Mouse (Mus musculus) embryo, embryonic 9.5 days (tissue): Measurements from ENCODE around the gene Pld1.

Source experiments
- DNase-seq: peaks from one replicate; pipeline ENCODE4 v3.0.0-alpha.2; 2017; ENCODE audit errors: extremely low spot score

The Pld1 gene

GRCm38 (mm10) chr3:27938381-27939323, at the start of gene Pld1:
Gene Pld1 (plus strand): TSS chr3:27938695.
- peak; percentile 75 for DNase-seq

GRCm38 (mm10) chr3:27896318-27896892, 42.1 kb upstream of the Pld1 start, which contains the start of gene Tmem212:
Gene Tmem212 (minus strand): TSS chr3:27896368.
- DNase-seq = no peak

GRCm38 (mm10) chr3:27898178-27898577, 40.3 kb upstream of the Pld1 start:
- DNase-seq = no peak

GRCm38 (mm10) chr3:27899012-27899726, 39.3 kb upstream of the Pld1 start:
- peak; percentile 10 for DNase-seq

GRCm38 (mm10) chr3:27901846-27902245, 36.6 kb upstream of the Pld1 start:
- DNase-seq = no peak

GRCm38 (mm10) chr3:27904659-27905330, 33.7 kb upstream of the Pld1 start:
- no peak for DNase-seq

GRCm38 (mm10) chr3:27906647-27907209, 31.8 kb upstream of the Pld1 start:
- DNase-seq = no peak

- no peak for DNase-seq
Measured at GRCm38 (mm10) chr3:27907301-27907700, 31.2 kb upstream of the Pld1 start.

GRCm38 (mm10) chr3:27908316-27908715, 30.2 kb upstream of the Pld1 start:
- DNase-seq = no peak

- DNase-seq = no peak
Measured at GRCm38 (mm10) chr3:27909016-27909415, 29.5 kb upstream of the Pld1 start.

GRCm38 (mm10) chr3:27918656-27919436, 19.6 kb upstream of the Pld1 start:
- no peak for DNase-seq

GRCm38 (mm10) chr3:27921268-27922020, 17.1 kb upstream of the Pld1 start:
- DNase-seq = no peak

- DNase-seq = no peak
Measured at GRCm38 (mm10) chr3:27924037-27924436, 14.5 kb upstream of the Pld1 start.

GRCm38 (mm10) chr3:27929219-27929618, 9.3 kb upstream of the Pld1 start:
- no peak for DNase-seq

GRCm38 (mm10) chr3:27932391-27932790, 6.1 kb upstream of the Pld1 start:
- no peak for DNase-seq

- DNase-seq = no peak
Measured at GRCm38 (mm10) chr3:27935644-27936043, 2.9 kb upstream of the Pld1 start.

GRCm38 (mm10) chr3:27936731-27937130, 1.8 kb upstream of the Pld1 start:
- DNase-seq = no peak

- DNase-seq = no peak
Measured at GRCm38 (mm10) chr3:27937144-27938110, 1.1 kb upstream of the Pld1 start.

GRCm38 (mm10) chr3:27941634-27942033, 3.1 kb downstream of the Pld1 start:
- DNase-seq = no peak
